ENCODE assay signal across 8 mouse cellular contexts in the genomic region with DNA sequence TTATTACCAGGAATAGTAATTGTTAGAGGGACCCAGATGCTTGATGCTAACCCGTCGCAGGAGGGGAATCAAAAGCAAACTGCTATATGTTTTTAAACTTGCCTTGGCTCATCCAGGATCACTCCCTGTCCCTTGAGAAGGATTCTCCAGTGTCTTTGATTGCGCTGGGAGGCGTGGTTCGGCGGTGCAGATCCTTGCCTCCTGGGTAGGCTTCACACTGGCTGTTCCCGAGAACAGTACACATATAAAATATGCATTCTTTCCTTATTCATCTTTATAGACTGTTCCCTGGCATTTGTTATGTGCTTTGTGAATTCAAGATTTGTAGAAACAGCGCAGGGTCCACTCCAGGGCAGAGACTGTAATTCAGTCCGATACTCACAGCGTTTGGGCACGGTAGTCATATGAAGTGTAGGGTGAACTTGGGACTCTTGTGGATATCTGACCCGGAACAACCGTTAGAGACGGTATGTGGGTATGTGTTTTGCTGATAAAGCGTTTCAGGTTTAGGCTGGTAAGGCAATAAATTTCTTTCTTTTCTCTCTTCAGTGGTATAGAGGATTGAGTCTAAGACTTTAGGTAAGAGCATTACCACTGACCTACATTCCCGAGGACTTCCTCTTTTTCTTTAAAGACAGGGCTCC. TPM values are rescaled to one million over a fixed set of nuclear protein-coding genes. Genes with fewer than 3 reads are reported as not detected.
DNase-seq lines count a peak whose midpoint lies in the region; ATAC-seq lines count a peak whose summit lies in the region.

No protein-coding gene starts in this region.

- no peak for ATAC-seq in hindbrain, embryonic 14.5 days (ENCODE audit: low FRiP score)

- peaks cover 14% of the 10 kb centered on the region; the same call in 1 of the 2 replicates for H3K36me3 ChIP-seq in hindbrain, embryonic 14.5 days (replicated peaks; ENCODE audit: control insufficient read depth, insufficient read depth)

- peak overlapping the region; percentile 79 for H3K4me2 ChIP-seq in hindbrain, embryonic 14.5 days (replicated peaks)

- peaks cover 14% of the 10 kb centered on the region for H3K4me1 ChIP-seq in hindbrain, embryonic 14.5 days (replicated peaks; ENCODE audit: control insufficient read depth, insufficient read depth, low read length)

- 24% methylated on average over 16 of the region's 16 CpGs for WGBS in hindbrain, embryonic 14.5 days

- peak overlapping the region; percentile 82 for H3K4me3 ChIP-seq in hindbrain, embryonic 14.5 days (replicated peaks; ENCODE audit: low read length)

- no peaks in the 10 kb centered on the region for H3K27me3 ChIP-seq in hindbrain, embryonic 14.5 days (ENCODE audit: control insufficient read depth, insufficient read depth, low read length)

- DNase-seq in adrenal gland, postnatal 14 days = peak; percentile 40
- DNase-seq in adrenal gland, postnatal 4 days (ENCODE audit: low spot score in 2 of 2) = no peak
- peak; percentile 8 for DNase-seq in thymus, postnatal 14 days
- no peak for DNase-seq in thymus, postnatal 25 days
- no peak for DNase-seq in hindbrain, embryonic 14.5 days (ENCODE audit: low spot score)
- peak; percentile 18 for DNase-seq in lung, postnatal 14 days
- DNase-seq in natural killer cell, adult 2 months (ENCODE audit: low spot score in 2 of 2) = no peak
- no peak for DNase-seq in spleen, postnatal 4 days (ENCODE audit: low spot score in 2 of 2)

- H3K9ac ChIP-seq in hindbrain, embryonic 14.5 days = peak overlapping the region; percentile 84

- H3K27ac ChIP-seq in hindbrain, embryonic 14.5 days = no peak overlapping the region

- H3K9me3 ChIP-seq in hindbrain, embryonic 14.5 days (ENCODE audit: control insufficient read depth, low read length) = no peaks in the 10 kb centered on the region

RNA-seq across cellular contexts. Expression of a gene that starts 1.2 kb away (rescaled TPM):
- 15.3 and 15.7 TPM in 2 replicates for total RNA-seq in adrenal gland, postnatal 14 days (2021)
- total RNA-seq in adrenal gland, postnatal 4 days (2021) = 10 to 100 TPM; 19.9 to 21.5 TPM
- polyA plus RNA-seq in hindbrain, embryonic 14.5 days (2014; fragmentation: Nextera tagmentation; extraction: Ambion mirVana) = 25.5 and 25.9 TPM in 2 replicates

RNA-seq across cellular contexts. Expression of a gene that starts 4.0 kb away (rescaled TPM):
- 150 and 159 TPM in 2 replicates for total RNA-seq in adrenal gland, postnatal 14 days (2021)
- 10 to 100 TPM; 47.8 to 55.9 TPM for total RNA-seq in adrenal gland, postnatal 4 days (2021)
- polyA plus RNA-seq in hindbrain, embryonic 14.5 days (2014; fragmentation: Nextera tagmentation; extraction: Ambion mirVana) = 319 and 327 TPM in 2 replicates

Comparison
In these comparisons a context has a peak if more than half of its experiments do, and no peak if none do; other contexts are left out.
1. DNase-seq: peak in adrenal gland, postnatal 14 days (single experiment), thymus, postnatal 14 days (single experiment) and lung, postnatal 14 days (single experiment); none in adrenal gland, postnatal 4 days (0 of 2), thymus, postnatal 25 days (single experiment), hindbrain, embryonic 14.5 days (single experiment), natural killer cell, adult 2 months (0 of 2) and spleen, postnatal 4 days (0 of 2).